17 mouse cellular contexts compared by ENCODE assay signal in the genomic region with DNA sequence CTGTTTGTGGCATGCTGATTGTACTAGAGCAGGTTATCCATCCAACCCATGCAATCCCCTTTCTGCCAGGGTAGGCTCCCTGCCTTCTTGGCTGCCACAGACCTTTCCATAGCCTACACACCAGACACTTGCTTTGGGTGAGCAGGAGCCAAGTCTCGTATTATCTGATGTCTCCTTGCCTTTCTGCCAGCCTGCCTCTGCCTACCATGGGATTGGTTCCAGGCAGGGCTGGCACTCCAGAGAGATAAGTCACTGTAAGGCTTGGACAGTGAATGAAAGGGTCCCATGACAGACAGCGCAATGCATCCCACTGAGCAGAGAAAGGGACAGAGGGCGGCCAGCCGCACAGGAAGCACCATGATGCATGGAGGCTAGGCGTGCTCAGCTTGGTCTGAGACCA.
DNase-seq lines count a peak whose midpoint lies in the region; ATAC-seq and TF ChIP-seq lines count a peak whose summit lies in the region.
"Had no signal": no experiment of that assay in that cellular context is flagged by ENCODE, and none has a peak within 500 bp of the region (broad histone marks: within the 10 kb centered on the region; RNA-seq: fewer than 3 reads in every experiment).

No protein-coding gene starts in this region.

- 93% methylated on average over 5 of the region's 5 CpGs for WGBS in heart, embryonic 13.5 days
- WGBS in midbrain, embryonic 11.5 days, result 89% methylated on average over 5 of the region's 5 CpGs
- 96% methylated on average over 5 of the region's 5 CpGs for WGBS in midbrain, embryonic 13.5 days

- H3K9me3 ChIP-seq in heart, embryonic 13.5 days, result no peaks in the 10 kb centered on the region
- H3K9me3 ChIP-seq in midbrain, embryonic 11.5 days (ENCODE audit: control insufficient read depth, low read length), result no peaks in the 10 kb centered on the region
- H3K9me3 ChIP-seq in midbrain, embryonic 13.5 days, result no peaks in the 10 kb centered on the region
- H3K9me3 ChIP-seq: embryonic facial prominence, embryonic 13.5 days; forebrain, embryonic 12.5 days had no signal

- peaks cover 29% of the 10 kb centered on the region for H3K4me1 ChIP-seq in heart, embryonic 13.5 days
- no peaks in the 10 kb centered on the region for H3K4me1 ChIP-seq in midbrain, embryonic 11.5 days (ENCODE audit: control insufficient read depth, insufficient read depth, low read length)
- H3K4me1 ChIP-seq in midbrain, embryonic 13.5 days (replicated peaks), result peaks cover 27% of the 10 kb centered on the region

- TF ChIP-seq POLR2A in brain, embryonic 14.5 days (IDR thresholded peaks at IDR 0.05; ENCODE audit: borderline replicate concordance, extremely low read depth, insufficient read depth, insufficient read length, poor library complexity, severe bottlenecking), result no peak

- H3K4me2 ChIP-seq in heart, embryonic 13.5 days, result no peak overlapping the region
- no peak overlapping the region for H3K4me2 ChIP-seq in midbrain, embryonic 11.5 days
- H3K4me2 ChIP-seq in midbrain, embryonic 13.5 days (replicated peaks), result no peak overlapping the region
- H3K4me2 ChIP-seq: embryonic facial prominence, embryonic 13.5 days; forebrain, embryonic 12.5 days; heart, embryonic 11.5 days had no signal

- peaks cover 25% of the 10 kb centered on the region for H3K36me3 ChIP-seq in heart, embryonic 13.5 days
- no peaks in the 10 kb centered on the region; the same call in 1 of the 2 replicates for H3K36me3 ChIP-seq in midbrain, embryonic 11.5 days (ENCODE audit: control insufficient read depth, insufficient read depth, low read length)
- peaks cover 24% of the 10 kb centered on the region; the same call in 1 of the 2 replicates for H3K36me3 ChIP-seq in midbrain, embryonic 13.5 days
- H3K36me3 ChIP-seq: forebrain, embryonic 12.5 days had no signal

- no peak overlapping the region for H3K9ac ChIP-seq in heart, embryonic 13.5 days
- no peak overlapping the region for H3K9ac ChIP-seq in midbrain, embryonic 11.5 days (ENCODE audit: low read length)
- H3K9ac ChIP-seq in midbrain, embryonic 13.5 days (replicated peaks), result no peak overlapping the region
- H3K9ac ChIP-seq: embryonic facial prominence, embryonic 13.5 days; forebrain, embryonic 12.5 days had no signal

- no peak overlapping the region for H3K4me3 ChIP-seq in heart, embryonic 13.5 days
- no peak overlapping the region for H3K4me3 ChIP-seq in midbrain, embryonic 11.5 days (ENCODE audit: low read depth, low read length)
- no peak overlapping the region for H3K4me3 ChIP-seq in midbrain, embryonic 13.5 days (replicated peaks)
- H3K4me3 ChIP-seq: embryonic facial prominence, embryonic 13.5 days; forebrain, embryonic 12.5 days had no signal

- intact Hi-C loops in heart, postnatal 14 days (cut with DNase I), result loop anchor here (5.0 kb wide), 1 partner anchor 103 kb away; no protein-coding TSS in a partner anchor

- 0 out of 2 replicates have a peak overlapping the region, but pooled peaks have one; percentile 12 for H3K27ac ChIP-seq in heart, embryonic 13.5 days (replicated peaks)
- no peak overlapping the region for H3K27ac ChIP-seq in midbrain, embryonic 11.5 days (ENCODE audit: low read depth, low read length)
- no peak overlapping the region for H3K27ac ChIP-seq in midbrain, embryonic 13.5 days
- H3K27ac ChIP-seq: embryonic facial prominence, embryonic 13.5 days; forebrain, embryonic 12.5 days had no signal

- TF ChIP-seq CTCF in brain, embryonic 14.5 days (IDR thresholded peaks at IDR 0.05; ENCODE audit: borderline replicate concordance, extremely low read depth, insufficient read depth, insufficient read length), result no peak

- DNase-seq in heart, postnatal 14 days, result no peak
- DNase-seq in midbrain, embryonic 11.5 days (ENCODE audit: low spot score, missing footprints), result peak; percentile 49
- DNase-seq in adipocyte (ENCODE audit: low spot score), result peak; percentile 19
- peak; percentile 9 for DNase-seq in brain, embryonic 14.5 days (ENCODE audit: low read depth)
- DNase-seq in gastrocnemius, postnatal 25 days, result no peak
- DNase-seq: adrenal gland, adult 8-10 months; adrenal gland, postnatal 36 days; cerebellum, adult 11 months; cerebellum, adult 8-10 months; cerebellum, postnatal 36 days; gastrocnemius, postnatal 10 days had no signal

- ATAC-seq in heart, embryonic 13.5 days (ENCODE audit: extremely low read depth, insufficient number of reproducible peaks, low FRiP score, low TSS enrichment), result no peak
- no peak for ATAC-seq in midbrain, embryonic 11.5 days (ENCODE audit: low FRiP score)
- ATAC-seq in midbrain, embryonic 13.5 days, result no peak
- ATAC-seq: intestine, embryonic 16.5 days had no signal

- no peaks in the 10 kb centered on the region for H3K27me3 ChIP-seq in heart, embryonic 13.5 days (replicated peaks)
- H3K27me3 ChIP-seq in midbrain, embryonic 11.5 days (ENCODE audit: control insufficient read depth, insufficient read depth, low read length), result no peaks in the 10 kb centered on the region
- H3K27me3 ChIP-seq in midbrain, embryonic 13.5 days, result no peaks in the 10 kb centered on the region
- H3K27me3 ChIP-seq: embryonic facial prominence, embryonic 13.5 days; forebrain, embryonic 12.5 days had no signal

Comparison
In these comparisons a context has a peak if more than half of its experiments do, and no peak if none do; other contexts are left out.
1. DNase-seq: peak in midbrain, embryonic 11.5 days (single experiment), adipocyte (single experiment) and brain, embryonic 14.5 days (single experiment); none in heart, postnatal 14 days (0 of 2) and gastrocnemius, postnatal 25 days (single experiment).